Mouse (Mus musculus) ES-E14 (cell line): ENCODE measurements around the gene Ush1c.

Experiments used
- MAFK ChIP-seq: IDR thresholded peaks from 2 replicates; pipeline ENCODE4 v1.6.1; 2014; ENCODE audit warnings: mild to moderate bottlenecking, low read depth, low read length, inconsistent platforms; ENCODE audit not compliant: insufficient read depth
- ZNF384 ChIP-seq: IDR thresholded peaks from 2 replicates; pipeline ENCODE4 v1.6.1; 2012; ENCODE audit warnings: low read depth, low read length, inconsistent platforms

DNA sequence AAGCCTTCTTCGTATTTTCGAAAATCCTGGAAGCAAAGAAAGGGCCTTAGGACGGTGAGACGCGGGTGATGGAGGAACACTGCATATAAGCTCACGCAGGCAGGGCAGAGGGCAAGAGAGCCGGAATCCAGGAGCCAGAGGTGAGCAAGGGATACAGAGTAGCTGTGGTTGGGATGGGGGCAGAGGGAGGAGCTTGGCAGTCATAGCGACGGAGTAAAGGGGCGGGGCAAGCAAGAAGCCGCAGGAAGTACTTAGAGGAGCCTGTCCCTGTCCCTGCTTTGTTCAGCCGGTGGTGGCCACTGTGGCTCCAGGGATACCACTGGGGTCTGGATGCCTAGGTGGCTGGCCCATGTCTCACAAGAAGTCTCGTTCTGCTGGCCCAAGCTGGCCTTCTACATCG lies 36.7 kb downstream of the Ush1c start:
- no peak for TF ChIP-seq ZNF384
- no peak for TF ChIP-seq MAFK
